Mouse (Mus musculus) bone marrow macrophage, adult 2 months (primary cell): ENCODE measurements around the gene Nynrin.

ENCODE experiments used
- CTCF ChIP-seq: IDR thresholded peaks from 2 replicates; pipeline ENCODE4 v1.5.1; 2012; ENCODE audit warnings: low read depth, mild to moderate bottlenecking, low read length, moderate library complexity
- POLR2A ChIP-seq: IDR thresholded peaks from 2 replicates; pipeline ENCODE4 v1.6.1; 2012; ENCODE audit warnings: mild to moderate bottlenecking, low read depth, low read length, borderline replicate concordance

- TF ChIP-seq POLR2A (no peak), CTCF (no peak)
Measured at GRCm38 (mm10) chr14:55857588-55857987, 3.8 kb downstream of the Nynrin start.
